Mouse (Mus musculus) right cerebral cortex, adult 18-20 months (tissue): ENCODE measurements around the gene Arhgap36.

Experiments
- DNase-seq: peaks from one replicate; pipeline ENCODE4 v3.0.0; 2022; ENCODE audit warnings: mixed read lengths

Arhgap36 gene

GRCm38 (mm10) chrX:49463442-49463970 is at the start of gene Arhgap36:
TSS of gene Arhgap36 (plus strand) at chrX:49463945.
- no peak for DNase-seq

- no peak for DNase-seq
These were observed 6.0 kb upstream of the Arhgap36 start for GRCm38 (mm10) chrX:49457781-49458180.

- DNase-seq, result no peak
These were observed 6.7 kb downstream of the Arhgap36 start for GRCm38 (mm10) chrX:49470287-49471054.

GRCm38 (mm10) chrX:49479968-49480809 is 16.4 kb downstream of the Arhgap36 start:
- DNase-seq, result no peak

GRCm38 (mm10) chrX:49480846-49481245 is 17.1 kb downstream of the Arhgap36 start:
- DNase-seq, result no peak

- DNase-seq, result no peak
These were observed 25.4 kb downstream of the Arhgap36 start for GRCm38 (mm10) chrX:49489141-49489540.

GRCm38 (mm10) chrX:49493739-49494449 is 30.1 kb downstream of the Arhgap36 start:
- DNase-seq, result no peak
